In genomic region chr3:88203456-88203855, GRCm38 (mm10) we compare ENCODE assay signal across 17 mouse cellular contexts. TPM values are rescaled to one million over a fixed set of nuclear protein-coding genes. Genes with fewer than 3 reads are reported as not detected.
DNase-seq lines count a peak whose midpoint lies in the region; ATAC-seq and TF ChIP-seq lines count a peak whose summit lies in the region.
"Had no signal": no experiment of that assay in that cellular context is flagged by ENCODE, and none has a peak within 500 bp of the region (broad histone marks: within the 10 kb centered on the region; RNA-seq: fewer than 3 reads in every experiment).

No protein-coding gene starts in this region.

- H3K27me3 ChIP-seq in hindbrain, embryonic 11.5 days (ENCODE audit: control insufficient read depth, insufficient read depth, low read length) = peaks cover 65% of the 10 kb centered on the region
- H3K27me3 ChIP-seq in midbrain, postnatal 0 days (ENCODE audit: insufficient read depth, low read length) = peaks cover 21% of the 10 kb centered on the region; the same call in 1 of the 2 replicates

- no peak for TF ChIP-seq CTCF in cortical plate, adult 2 months (IDR thresholded peaks at IDR 0.05; ENCODE audit: extremely low read depth, insufficient read depth, low read length)
- no peak for TF ChIP-seq CTCF in midbrain, postnatal 0 days (IDR thresholded peaks at IDR 0.05)
- TF ChIP-seq CTCF in lung, adult 2 months (IDR thresholded peaks at IDR 0.05; ENCODE audit: insufficient read depth, low read length) = no peak

- no peaks in the 10 kb centered on the region for H3K36me3 ChIP-seq in hindbrain, embryonic 11.5 days (ENCODE audit: control insufficient read depth, insufficient read depth, low read length)
- H3K36me3 ChIP-seq in midbrain, postnatal 0 days (ENCODE audit: insufficient read depth, low read length) = no peaks in the 10 kb centered on the region
- H3K36me3 ChIP-seq: embryonic facial prominence, embryonic 10.5 days; heart, embryonic 13.5 days; liver, embryonic 12.5 days had no signal

- H3K4me2 ChIP-seq in hindbrain, embryonic 11.5 days (replicated peaks; ENCODE audit: low read depth, low read length) = peak overlapping the region; percentile 14; the same call in 1 of the 2 replicates
- H3K4me2 ChIP-seq in midbrain, postnatal 0 days (ENCODE audit: low read depth, low read length, poor library complexity, severe bottlenecking) = no peak overlapping the region
- H3K4me2 ChIP-seq: heart, embryonic 13.5 days; liver, embryonic 12.5 days had no signal

- no peak overlapping the region for H3K4me3 ChIP-seq in cortical plate, adult 2 months (ENCODE audit: insufficient read depth, low read length)
- no peak overlapping the region for H3K4me3 ChIP-seq in hindbrain, embryonic 11.5 days (ENCODE audit: low read depth, low read length)
- no peak overlapping the region for H3K4me3 ChIP-seq in midbrain, postnatal 0 days (ENCODE audit: low read depth, low read length)
- H3K4me3 ChIP-seq in lung, adult 2 months (replicated peaks; ENCODE audit: extremely low read depth, low read depth, low read length) = no peak overlapping the region
- H3K4me3 ChIP-seq: embryonic facial prominence, embryonic 10.5 days; heart, embryonic 13.5 days; liver, embryonic 12.5 days had no signal

- peak overlapping the region; percentile 49; the same call in 1 of the 2 replicates for H3K9ac ChIP-seq in hindbrain, embryonic 11.5 days (ENCODE audit: low read depth, low read length)
- no peak overlapping the region for H3K9ac ChIP-seq in midbrain, postnatal 0 days (replicated peaks; ENCODE audit: low read length, poor library complexity, severe bottlenecking)
- H3K9ac ChIP-seq: heart, embryonic 13.5 days; liver, embryonic 12.5 days had no signal

- peak; percentile 72 to 74 for DNase-seq in cerebellum, postnatal 10 days
- DNase-seq in hindbrain, embryonic 11.5 days (ENCODE audit: low spot score) = peak; percentile 20
- DNase-seq in midbrain, postnatal 0 days (ENCODE audit: low spot score) = peak; percentile 56
- DNase-seq in frontal cortex, postnatal 14 days (ENCODE audit: low spot score in 2 of 2) = no peak
- DNase-seq in frontal cortex, postnatal 36 days (ENCODE audit: low spot score in 2 of 2) = no peak
- no peak for DNase-seq in lung, adult 2 months
- DNase-seq: adrenal gland, postnatal 25 days; gastrocnemius, postnatal 25 days; layer of hippocampus, adult 9-11 months; thymus, postnatal 36 days had no signal

- ATAC-seq in hindbrain, embryonic 11.5 days (ENCODE audit: low FRiP score) = no peak
- no peak for ATAC-seq in midbrain, postnatal 0 days (ENCODE audit: low FRiP score)
- ATAC-seq: liver, embryonic 12.5 days; lung, postnatal 0 days had no signal

- H3K27ac ChIP-seq in cortical plate, adult 2 months (ENCODE audit: insufficient read depth, low read length) = 0 out of 2 replicates have a peak overlapping the region, but pooled peaks have one; percentile 57
- H3K27ac ChIP-seq in hindbrain, embryonic 11.5 days (ENCODE audit: low read depth, low read length) = peak overlapping the region; percentile 97
- peak overlapping the region; percentile 93 for H3K27ac ChIP-seq in midbrain, postnatal 0 days (ENCODE audit: low read depth, low read length)
- H3K27ac ChIP-seq: embryonic facial prominence, embryonic 10.5 days; heart, embryonic 13.5 days; liver, embryonic 12.5 days had no signal

- 11% methylated on average over 5 of the region's 5 CpGs for WGBS in hindbrain, embryonic 11.5 days
- 9% methylated on average over 5 of the region's 5 CpGs for WGBS in midbrain, postnatal 0 days
- WGBS in lung, adult 2 months = 14% methylated on average over 5 of the region's 5 CpGs

- H3K4me1 ChIP-seq in cortical plate, adult 2 months (ENCODE audit: control insufficient read depth, insufficient read depth, low read length) = peaks cover 4% of the 10 kb centered on the region; the same call in 1 of the 2 replicates
- H3K4me1 ChIP-seq in hindbrain, embryonic 11.5 days (replicated peaks; ENCODE audit: control insufficient read depth, insufficient read depth, low read length) = peaks cover 20% of the 10 kb centered on the region
- no peaks in the 10 kb centered on the region for H3K4me1 ChIP-seq in midbrain, postnatal 0 days (ENCODE audit: insufficient read depth, low read length)
- peaks cover 6% of the 10 kb centered on the region for H3K4me1 ChIP-seq in lung, adult 2 months (ENCODE audit: control insufficient read depth, insufficient read depth, low read length)

- no peaks in the 10 kb centered on the region for H3K9me3 ChIP-seq in hindbrain, embryonic 11.5 days (ENCODE audit: control insufficient read depth, low read length)
- H3K9me3 ChIP-seq in midbrain, postnatal 0 days (ENCODE audit: low read length) = no peaks in the 10 kb centered on the region
- H3K9me3 ChIP-seq: embryonic facial prominence, embryonic 10.5 days; heart, embryonic 13.5 days; liver, embryonic 12.5 days had no signal

- TF ChIP-seq POLR2A in cortical plate, adult 2 months (IDR thresholded peaks at IDR 0.05; ENCODE audit: extremely low read depth, insufficient read depth, low read length) = no peak
- no peak for TF ChIP-seq POLR2A in lung, adult 2 months (IDR thresholded peaks at IDR 0.05; ENCODE audit: borderline replicate concordance, extremely low read depth, low read depth, low read length)

RNA-seq across cellular contexts. Expression of gene Rhbg, which starts 51.1 kb away (rescaled TPM):
- not detected in 2 replicates for polyA plus RNA-seq in cortical plate, adult 2 months (2012; rRNA removed)
- 0.13 and 0.25 TPM in 2 replicates for polyA plus RNA-seq in hindbrain, embryonic 11.5 days (2014; fragmentation: Nextera tagmentation; extraction: Ambion mirVana)
- 0.94 and 1.0 TPM in 2 replicates for total RNA-seq in midbrain, postnatal 0 days (2014; rRNA removed)
- 0.21 and 0.41 TPM in 2 replicates for polyA plus RNA-seq in midbrain, postnatal 0 days (2015; fragmentation: Nextera tagmentation; extraction: Ambion mirVana)
- polyA plus RNA-seq in lung, adult 2 months (2012; rRNA removed) = 8.2 and 14.5 TPM in 2 replicates
- total RNA-seq: gastrocnemius, postnatal 25 days; left cerebral cortex, postnatal 36 days; megakaryocyte-erythroid progenitor cell, adult 5-6 weeks had no signal

Comparison
In these comparisons a context has a peak if more than half of its experiments do, and no peak if none do; other contexts are left out.
1. DNase-seq: peak in cerebellum, postnatal 10 days (2 of 2), hindbrain, embryonic 11.5 days (single experiment) and midbrain, postnatal 0 days (single experiment); none in frontal cortex, postnatal 14 days (0 of 2), frontal cortex, postnatal 36 days (0 of 2) and lung, adult 2 months (single experiment).
2. Peak in every context shown above with its lines, with median percentiles within 50 percentile points of each other: H3K27ac ChIP-seq.